Mouse (Mus musculus) E14TG2a.4 (cell line): ENCODE measurements around the gene Tspan1.

Experiments used
- CTCF ChIP-seq: conservative IDR thresholded peaks from 2 replicates; pipeline ENCODE4 v1.5.1; 2014; ENCODE audit warnings: low read length
- POU5F1 ChIP-seq: IDR thresholded peaks from 2 replicates; pipeline ENCODE4 v1.6.1; 2014; ENCODE audit warnings: low read length, borderline replicate concordance

DNA sequence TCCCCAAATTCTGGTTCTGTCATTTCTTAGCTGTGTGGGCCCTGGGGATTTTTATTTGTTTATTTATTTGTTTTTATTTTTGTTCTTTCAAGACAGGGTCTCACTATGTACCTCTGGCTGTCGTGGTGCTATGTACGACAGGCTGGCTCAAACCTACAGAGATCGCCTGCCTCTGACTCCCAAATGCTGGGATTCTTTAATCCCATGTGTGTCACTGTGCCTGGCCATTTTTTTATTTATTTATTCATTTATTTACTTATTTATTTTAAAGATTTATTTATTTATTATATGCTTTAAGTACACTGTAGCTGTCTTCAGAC lies 1.9 kb upstream of the Tspan1 start:
- TF ChIP-seq CTCF (no peak), POU5F1 (no peak)
